Mouse (Mus musculus) olfactory bulb, adult 2 months (tissue): Measurements from ENCODE around the gene Spon1.

Experiments used
- CTCF ChIP-seq: fragments of 200-500 bp; IDR thresholded peaks from 2 replicates; pipeline ENCODE4 v1.5.1; 2012; ENCODE audit warnings: low read depth, mild to moderate bottlenecking, low read length, moderate library complexity; ENCODE audit not compliant: insufficient read depth
- POLR2A ChIP-seq: fragments of 200-500 bp; IDR thresholded peaks from 2 replicates; pipeline ENCODE4 v1.6.1; 2012; ENCODE audit warnings: mild to moderate bottlenecking, low read depth, low read length, moderate library complexity; ENCODE audit not compliant: insufficient read depth

- no peak for TF ChIP-seq CTCF
- TF ChIP-seq POLR2A = no peak
Observed at GRCm38 (mm10) chr7:113988156-113988555, 222.4 kb downstream of the Spon1 start.
